Mouse (Mus musculus) embryonic facial prominence, embryonic 12.5 days (tissue): ENCODE data around the gene Tpgs1. TPM values are rescaled to one million over a fixed set of nuclear protein-coding genes. Genes with fewer than 3 reads are reported as not detected.
A peak's percentile ranks its signal among the peaks of the same experiment; 100 is the strongest.

ENCODE experiments used
- ATAC-seq: fragments of 200-750 bp; cut with Nextera tagmentation; 2 replicates; pipeline ENCODE4 v1.8.0; 2017; ENCODE audit not compliant: insufficient number of reproducible peaks, insufficient read depth, low FRiP score, low TSS enrichment
- H3K27ac ChIP-seq: fragments of 300-500 bp; sonication (generic); 2 replicates; pipeline ENCODE4 v1.5.1; 2016; ENCODE audit warnings: mild to moderate bottlenecking
- H3K27me3 ChIP-seq: fragments of 300-500 bp; sonication (generic); 2 replicates; pipeline ENCODE4 v1.6.1; 2016; ENCODE audit warnings: mild to moderate bottlenecking, moderate library complexity
- H3K36me3 ChIP-seq: fragments of 300-500 bp; sonication (generic); 2 replicates; pipeline ENCODE4 v1.6.1; 2016; ENCODE audit warnings: mild to moderate bottlenecking
- H3K4me1 ChIP-seq: fragments of 300-500 bp; sonication (generic); 2 replicates; pipeline ENCODE4 v1.6.1; 2016
- H3K4me2 ChIP-seq: fragments of 300-500 bp; sonication (generic); replicated peaks from 2 replicates; pipeline ENCODE4 v1.6.1; 2016; ENCODE audit warnings: mild to moderate bottlenecking, moderate library complexity
- H3K4me3 ChIP-seq: fragments of 300-500 bp; sonication (generic); 2 replicates; pipeline ENCODE4 v1.5.1; 2016; ENCODE audit warnings: mild to moderate bottlenecking
- H3K9ac ChIP-seq: fragments of 300-500 bp; sonication (generic); 2 replicates; pipeline ENCODE4 v1.6.1; 2016; ENCODE audit warnings: mild to moderate bottlenecking, moderate library complexity
- H3K9me3 ChIP-seq: fragments of 300-500 bp; sonication (generic); 2 replicates; pipeline ENCODE4 v1.6.1; 2016; ENCODE audit warnings: mild to moderate bottlenecking, moderate library complexity
- WGBS: fragments of 180-500 bp; shearing (Covaris S2); methylation state at CpG from one replicate; pipeline ENCODE4 v1.1.7; 2016; 5-methylcytosine and 5-hydroxymethylcytosine counted together
- polyA plus RNA-seq: library from polyadenylated mRNA; unstranded; fragments of >200 nt; fragmentation: Nextera tagmentation; extraction: Ambion mirVana; gene quantifications from 2 replicates; pipeline ENCODE4 v1.2.1, GENCODE M21; 2016

Tpgs1 gene
- 66.1 and 68.6 TPM in 2 replicates for polyA plus RNA-seq

DNA sequence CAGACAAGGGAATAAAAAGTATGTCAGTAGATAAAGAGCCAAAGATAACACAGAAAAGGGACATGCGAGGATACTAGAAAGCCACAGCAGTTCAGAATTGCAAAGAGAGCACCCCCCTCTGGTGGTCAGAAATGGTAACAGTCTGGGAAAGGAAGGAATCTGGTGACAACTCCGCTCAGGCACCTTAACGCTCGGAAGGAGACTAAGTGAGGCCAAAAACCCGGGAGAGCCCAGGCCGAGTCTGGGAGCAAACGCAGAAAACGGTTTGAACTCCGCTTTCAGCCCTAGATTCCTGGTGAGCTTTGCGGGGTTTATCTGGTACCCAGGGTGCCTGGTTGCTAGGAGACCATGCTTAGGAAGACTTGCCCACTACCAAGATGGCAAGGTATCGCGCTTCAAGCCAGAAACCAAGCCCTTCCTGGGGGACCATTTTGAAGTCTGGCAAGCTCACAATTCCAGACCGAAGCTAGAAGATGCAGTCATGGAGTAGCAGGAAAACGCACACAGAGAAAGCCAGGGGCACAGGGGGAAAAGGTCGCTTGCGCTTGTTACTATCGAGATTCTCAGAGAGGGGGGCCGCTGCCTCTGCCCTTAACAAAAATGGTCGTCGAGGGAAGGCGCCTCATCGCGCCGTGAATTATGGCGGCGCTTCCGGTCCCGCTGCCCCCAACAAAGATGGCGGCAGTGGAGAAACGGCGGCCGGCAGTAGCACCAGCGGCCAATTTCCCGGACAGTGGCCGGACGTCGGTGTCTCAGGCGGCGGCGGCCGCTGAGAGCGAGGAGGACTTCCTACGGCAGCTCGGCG, at the start of gene Tpgs1:
Gene Tpgs1, plus strand, starts transcription at position 599 of the 805 bp plus-strand sequence.
- Histone ChIP-seq H3K4me2 (peak within 1 kb of the TSS; percentile 91), H3K9ac (peak within 1 kb of the TSS; percentile 78), H3K36me3 (0 out of 2 replicates have a peak, but pooled peaks cover 7% of the 10 kb centered on the region), H3K4me1 (peaks cover 13% of the 10 kb centered on the region), H3K9me3 (no peaks in the 10 kb centered on the region), H3K4me3 (peak within 1 kb of the TSS; percentile 85), H3K27ac (peak within 1 kb of the TSS; percentile 94), H3K27me3 (no peaks in the 10 kb centered on the region)
- WGBS, result under 1% methylated on average over 45 of the region's 45 CpGs
- peak; percentile 57 for ATAC-seq

DNA sequence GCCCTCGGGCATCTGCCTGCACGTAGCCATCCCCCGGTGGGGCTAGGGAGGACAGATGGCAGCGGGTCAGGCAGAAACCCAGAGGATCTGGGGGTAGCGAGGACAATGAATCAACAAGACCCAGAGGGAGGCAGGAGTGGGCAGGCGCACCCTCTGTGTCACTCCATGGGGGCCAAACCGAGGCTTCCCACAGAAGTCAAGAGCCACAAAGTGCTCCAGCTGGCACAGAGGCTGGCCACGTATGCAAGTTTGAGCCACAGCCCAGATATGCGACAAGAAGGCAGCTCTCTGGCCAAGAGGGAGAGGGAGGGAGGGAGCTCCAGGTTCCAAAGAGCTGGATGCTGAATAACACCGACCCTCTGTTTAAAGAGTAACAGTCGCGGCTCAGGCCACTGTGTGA, 45.2 kb upstream of the Tpgs1 start:
- no peaks in the 10 kb centered on the region for H3K4me1 ChIP-seq
- H3K9ac ChIP-seq, result no peak overlapping the region
- WGBS, result 67% methylated on average over 12 of the region's 12 CpGs
- no peaks in the 10 kb centered on the region; the same call in 1 of the 2 replicates for H3K27me3 ChIP-seq
- no peak for ATAC-seq
- H3K4me3 ChIP-seq, result no peak overlapping the region
- no peak overlapping the region for H3K27ac ChIP-seq
- peaks cover 18% of the 10 kb centered on the region; the same call in 1 of the 2 replicates for H3K36me3 ChIP-seq
- H3K4me2 ChIP-seq, result no peak overlapping the region
- no peaks in the 10 kb centered on the region for H3K9me3 ChIP-seq

DNA sequence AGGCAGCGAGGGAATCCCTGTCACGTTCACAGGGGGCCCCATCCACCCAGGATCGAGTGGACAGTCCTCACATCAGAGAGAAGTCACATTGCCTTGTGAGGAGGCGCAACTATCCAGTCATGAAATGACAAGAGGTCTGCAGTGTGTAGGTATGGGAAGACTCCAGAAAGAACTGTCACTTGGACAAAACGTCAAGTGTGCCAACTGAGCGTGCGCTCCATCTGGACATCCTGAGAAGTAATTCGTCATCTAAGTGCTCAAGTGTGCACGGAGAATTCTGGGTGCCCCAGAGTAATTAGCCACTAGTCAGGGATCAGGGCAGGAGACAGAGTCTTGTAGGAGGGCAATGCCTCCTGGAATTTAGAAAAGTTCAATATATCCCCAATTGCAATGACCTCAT, 43.8 kb upstream of the Tpgs1 start:
- Histone ChIP-seq H3K36me3 (0 out of 2 replicates have a peak, but pooled peaks cover 13% of the 10 kb centered on the region), H3K4me1 (no peaks in the 10 kb centered on the region), H3K9me3 (no peaks in the 10 kb centered on the region), H3K4me2 (no peak overlapping the region), H3K9ac (no peak overlapping the region), H3K27me3 (no peaks in the 10 kb centered on the region; the same call in 1 of the 2 replicates), H3K27ac (no peak overlapping the region), H3K4me3 (no peak overlapping the region)
- ATAC-seq, result no peak
- WGBS, result 77% methylated on average over 9 of the region's 9 CpGs

DNA sequence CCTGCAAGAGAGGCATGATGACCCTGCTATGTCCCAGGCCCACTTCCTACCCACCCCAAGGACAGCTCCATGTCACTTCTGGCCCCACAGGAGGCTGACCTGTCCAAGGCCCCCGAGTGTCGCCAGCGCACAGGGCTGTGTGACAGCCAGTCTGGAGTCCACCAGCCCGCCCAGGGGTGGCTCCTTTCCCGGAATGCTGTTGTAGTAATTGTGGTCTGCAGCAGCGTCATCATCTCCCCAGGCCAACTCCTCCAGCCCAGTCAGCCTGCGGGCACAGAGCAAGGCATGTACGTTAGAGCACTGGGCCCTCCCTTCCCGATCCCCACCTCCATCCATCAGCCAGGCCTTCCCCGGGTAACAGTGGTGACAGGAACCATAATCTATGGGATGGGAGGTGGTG, 43.0 kb upstream of the Tpgs1 start:
- H3K27ac ChIP-seq, result no peak overlapping the region
- H3K27me3 ChIP-seq, result no peaks in the 10 kb centered on the region; the same call in 1 of the 2 replicates
- WGBS, result 85% methylated on average over 10 of the region's 10 CpGs
- ATAC-seq, result no peak
- no peak overlapping the region for H3K4me2 ChIP-seq
- no peaks in the 10 kb centered on the region for H3K9me3 ChIP-seq
- no peaks in the 10 kb centered on the region for H3K4me1 ChIP-seq
- 0 out of 2 replicates have a peak, but pooled peaks cover 13% of the 10 kb centered on the region for H3K36me3 ChIP-seq
- no peak overlapping the region for H3K9ac ChIP-seq
- H3K4me3 ChIP-seq, result no peak overlapping the region

DNA sequence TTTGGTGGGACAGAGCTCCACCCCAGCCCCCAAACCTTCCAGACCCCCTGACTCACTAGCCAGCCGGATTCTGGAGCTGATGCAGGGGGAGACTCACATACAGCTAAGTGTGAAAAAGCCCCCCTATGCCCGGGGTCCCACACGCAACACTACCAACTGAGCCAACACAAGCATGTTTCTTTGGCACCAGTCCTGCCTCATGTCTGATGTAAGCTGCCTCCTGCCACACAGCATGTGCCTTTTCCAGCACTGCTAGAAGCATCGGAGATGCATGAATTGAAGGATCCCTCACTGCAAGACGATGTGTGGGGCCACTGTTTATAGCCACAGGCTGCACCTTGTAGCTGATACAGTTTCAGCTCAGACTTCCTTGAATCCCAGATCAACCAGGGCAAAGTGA, 40.8 kb upstream of the Tpgs1 start:
- Histone ChIP-seq H3K4me3 (no peak overlapping the region), H3K4me2 (no peak overlapping the region), H3K9ac (no peak overlapping the region), H3K4me1 (peaks cover 3% of the 10 kb centered on the region; the same call in 1 of the 2 replicates), H3K36me3 (0 out of 2 replicates have a peak, but pooled peaks cover 13% of the 10 kb centered on the region), H3K27ac (no peak overlapping the region), H3K9me3 (no peaks in the 10 kb centered on the region), H3K27me3 (no peaks in the 10 kb centered on the region; the same call in 1 of the 2 replicates)
- no peak for ATAC-seq
- WGBS, result 88% methylated on average over 5 of the region's 5 CpGs

DNA sequence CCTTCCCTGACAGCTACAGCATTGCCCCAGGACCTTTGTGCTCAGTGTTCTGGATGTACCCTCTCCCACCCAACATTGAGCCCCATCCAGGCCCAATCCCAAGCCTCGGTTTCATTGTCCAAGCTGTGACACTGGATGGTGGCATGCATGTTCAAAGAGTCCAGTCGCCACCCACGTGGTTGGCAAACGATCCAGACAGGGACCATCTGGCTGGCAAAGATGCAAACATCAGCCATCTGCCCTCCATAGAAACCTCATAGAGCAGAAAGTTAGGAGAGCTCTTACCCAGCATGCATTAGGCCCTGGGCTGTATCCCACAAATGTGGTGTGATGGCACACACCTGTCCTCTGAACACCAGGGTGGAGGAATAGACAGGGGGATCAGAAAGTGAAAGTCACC, 37.7 kb upstream of the Tpgs1 start:
- Histone ChIP-seq H3K4me2 (no peak overlapping the region), H3K27ac (no peak overlapping the region), H3K4me1 (peaks cover 4% of the 10 kb centered on the region; the same call in 1 of the 2 replicates), H3K27me3 (no peaks in the 10 kb centered on the region; the same call in 1 of the 2 replicates), H3K4me3 (no peak overlapping the region), H3K9me3 (no peaks in the 10 kb centered on the region), H3K36me3 (0 out of 2 replicates have a peak, but pooled peaks cover 7% of the 10 kb centered on the region), H3K9ac (no peak overlapping the region)
- WGBS, result 85% methylated on average over 4 of the region's 4 CpGs
- no peak for ATAC-seq

DNA sequence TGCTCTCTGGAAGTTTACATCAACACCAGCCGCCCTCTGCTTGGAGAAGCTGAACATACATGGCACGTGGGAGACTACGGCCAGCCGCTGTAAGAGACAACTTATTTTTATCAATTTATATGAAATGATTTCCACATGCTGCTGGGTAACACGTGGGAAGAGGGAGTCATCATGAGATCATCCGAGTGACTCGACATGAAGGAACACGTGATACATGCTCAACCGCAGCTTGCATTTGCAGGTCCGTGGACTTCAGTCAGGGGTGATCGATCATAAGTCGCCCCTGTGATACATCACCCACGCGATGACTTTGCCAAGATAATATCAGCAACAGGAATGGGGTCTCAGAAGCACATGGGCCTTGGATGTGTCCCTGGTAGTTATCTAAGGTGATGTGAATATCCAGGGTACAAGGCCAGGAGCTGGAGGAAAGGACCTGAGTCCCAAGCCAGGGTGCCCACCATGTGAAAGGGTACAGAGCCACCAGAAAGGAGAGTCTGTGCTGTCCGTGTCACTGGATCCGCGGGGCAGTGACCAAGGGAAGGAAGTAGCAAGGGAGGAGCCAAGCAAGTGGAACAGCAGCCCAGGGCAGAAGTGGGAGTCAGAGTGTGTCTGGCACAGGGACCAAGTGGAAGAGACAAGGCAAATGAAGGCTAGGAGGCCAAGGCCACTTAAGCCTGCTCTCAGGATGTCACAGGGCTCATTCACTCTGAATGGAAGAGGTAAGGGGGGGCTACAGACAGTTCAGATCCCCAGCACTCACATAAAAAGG, 36.0 kb upstream of the Tpgs1 start:
- Histone ChIP-seq H3K27me3 (no peaks in the 10 kb centered on the region; the same call in 1 of the 2 replicates), H3K4me2 (no peak overlapping the region), H3K4me1 (peaks cover 12% of the 10 kb centered on the region), H3K9me3 (no peaks in the 10 kb centered on the region), H3K9ac (no peak overlapping the region), H3K36me3 (no peaks in the 10 kb centered on the region), H3K4me3 (no peak overlapping the region), H3K27ac (no peak overlapping the region)
- ATAC-seq, result no peak
- WGBS, result 81% methylated on average over 17 of the region's 17 CpGs

DNA sequence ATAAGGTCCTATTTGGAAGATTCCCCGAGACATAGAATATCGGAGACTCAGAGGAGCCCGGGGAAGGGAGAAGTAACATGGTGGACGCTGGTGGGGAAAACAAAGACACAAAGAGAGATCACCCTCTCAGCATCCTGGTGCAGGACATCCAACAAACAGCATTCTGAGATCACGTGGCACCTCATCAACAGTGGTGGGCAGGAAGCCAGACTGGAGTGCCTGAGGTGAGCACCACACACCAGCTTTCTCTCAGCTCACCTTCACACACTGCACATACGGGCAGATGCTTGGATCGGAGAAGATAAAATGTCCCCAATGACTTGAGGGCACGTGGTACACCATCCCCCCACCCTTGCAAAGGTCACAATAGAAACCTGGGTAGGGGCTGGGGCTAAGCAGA, 32.9 kb upstream of the Tpgs1 start:
- Histone ChIP-seq H3K4me3 (peak overlapping the region; percentile 88; the same call in 1 of the 2 replicates), H3K4me2 (peak overlapping the region; percentile 88)
- ATAC-seq, result no peak

DNA sequence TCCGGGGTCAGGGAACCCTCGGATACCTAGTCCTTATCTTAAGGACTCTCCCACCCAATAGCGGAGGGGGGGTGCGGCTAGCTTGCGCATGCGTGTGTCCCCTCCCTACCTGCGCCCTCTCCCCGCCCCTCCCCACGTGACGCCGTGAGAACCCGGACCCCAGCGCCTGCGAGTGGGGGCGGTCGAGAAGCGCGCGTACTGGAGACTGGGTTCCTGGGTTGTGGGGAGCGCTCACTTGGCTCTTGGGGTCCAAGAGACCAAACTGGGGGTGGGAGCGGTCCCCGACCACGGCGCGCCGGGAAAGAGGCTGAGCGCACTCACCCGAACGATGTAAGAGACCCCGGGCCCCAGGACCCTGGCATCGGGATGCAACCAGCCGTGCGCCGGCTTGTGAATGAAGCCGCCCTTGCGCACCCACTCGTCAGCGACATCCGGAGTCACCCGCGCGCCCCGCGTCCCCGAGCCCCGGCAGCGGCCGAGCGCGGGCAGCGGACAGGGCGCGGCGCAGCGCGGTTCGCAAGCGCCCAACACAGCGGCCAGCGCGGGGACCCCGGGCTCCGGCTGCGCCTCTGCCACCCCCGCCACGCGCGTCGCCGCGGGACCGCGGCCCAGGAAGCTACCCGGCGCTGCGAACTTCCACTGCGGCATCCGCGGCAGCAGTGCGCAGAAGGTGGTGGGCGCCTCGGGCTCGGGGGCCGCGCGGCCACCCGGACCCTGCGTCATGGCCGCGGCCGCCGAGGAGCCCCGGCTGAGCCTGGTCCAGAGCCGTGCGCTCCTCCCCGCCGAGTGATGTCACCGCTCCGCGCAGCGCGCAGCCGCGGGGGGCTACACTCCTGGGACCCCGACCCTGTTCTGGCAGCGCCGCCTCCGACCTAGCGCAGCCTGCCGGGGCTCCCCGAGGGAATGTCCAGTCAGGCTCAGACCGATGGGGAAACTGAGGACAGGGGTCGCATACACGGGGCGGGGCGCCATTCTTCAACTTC, 31.8 kb upstream of the Tpgs1 start, which contains the start of gene Shc2:
Gene Shc2, minus strand, starts transcription at position 791 of the 983 bp plus-strand sequence.
- Histone ChIP-seq H3K4me1 (peaks cover 21% of the 10 kb centered on the region), H3K36me3 (no peaks in the 10 kb centered on the region), H3K9me3 (no peaks in the 10 kb centered on the region), H3K27me3 (peaks cover 7% of the 10 kb centered on the region; the same call in 1 of the 2 replicates), H3K4me3 (peak within 1 kb of the TSS; percentile 88), H3K27ac (peak within 1 kb of the TSS; percentile 77), H3K9ac (peak within 1 kb of the TSS; percentile 75), H3K4me2 (peak within 1 kb of the TSS; percentile 88)
- under 1% methylated on average over 115 of the region's 116 CpGs for WGBS
- ATAC-seq, result peak; percentile 87

More for the DNA sequence above, 32.9 kb upstream of the Tpgs1 start:
- WGBS, result 82% methylated on average over 8 of the region's 8 CpGs
- H3K27ac ChIP-seq, result no peak overlapping the region
- H3K27me3 ChIP-seq, result peaks cover 7% of the 10 kb centered on the region; the same call in 1 of the 2 replicates
- no peaks in the 10 kb centered on the region for H3K9me3 ChIP-seq
- no peak overlapping the region for H3K9ac ChIP-seq
- H3K36me3 ChIP-seq, result no peaks in the 10 kb centered on the region
- peaks cover 21% of the 10 kb centered on the region for H3K4me1 ChIP-seq

DNA sequence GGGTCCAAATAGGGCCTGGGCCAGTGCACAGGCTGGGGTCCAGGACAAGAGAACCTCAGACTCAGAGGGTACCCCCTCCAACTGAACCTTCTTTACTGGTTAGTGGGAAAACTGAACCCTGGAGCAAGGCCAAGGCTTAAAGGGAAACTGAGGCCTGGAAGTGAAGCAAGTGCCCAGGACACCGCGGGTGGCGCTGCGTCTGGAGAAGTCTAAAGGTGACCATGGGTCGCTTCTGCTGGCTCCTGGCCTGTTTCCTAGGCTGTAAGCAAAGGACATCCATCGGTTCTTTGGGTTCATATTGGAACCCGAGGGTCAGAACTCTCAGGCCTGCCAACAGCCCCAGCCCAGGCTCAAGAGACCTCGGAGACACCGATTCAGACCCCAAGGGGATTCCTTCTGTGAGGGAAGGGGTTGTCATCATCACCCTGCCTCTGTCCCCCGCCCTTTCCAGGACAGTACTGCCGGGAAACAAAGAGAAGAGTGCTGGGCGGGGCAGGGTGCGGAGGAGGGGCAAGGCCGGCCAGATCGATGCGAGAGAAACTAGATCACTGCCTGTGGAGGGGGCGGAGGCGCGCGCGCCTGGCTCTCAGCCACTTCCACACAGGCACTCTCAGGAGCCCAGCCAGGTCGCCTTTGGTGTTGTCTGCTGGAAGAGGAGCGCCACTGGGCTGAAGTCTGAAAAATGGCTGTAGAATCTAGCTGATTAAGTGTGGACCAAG, 30.5 kb upstream of the Tpgs1 start:
- peak overlapping the region; percentile 88 for H3K4me3 ChIP-seq
- peaks cover 7% of the 10 kb centered on the region; the same call in 1 of the 2 replicates for H3K27me3 ChIP-seq
- no peak for ATAC-seq
- H3K27ac ChIP-seq, result no peak overlapping the region; the same call in 1 of the 2 replicates
- H3K9ac ChIP-seq, result peak overlapping the region; percentile 75; the same call in 1 of the 2 replicates
- H3K36me3 ChIP-seq, result no peaks in the 10 kb centered on the region
- H3K9me3 ChIP-seq, result no peaks in the 10 kb centered on the region
- peak overlapping the region; percentile 88 for H3K4me2 ChIP-seq
- H3K4me1 ChIP-seq, result peaks cover 18% of the 10 kb centered on the region
- 5% methylated on average over 23 of the region's 23 CpGs for WGBS
